Mouse (Mus musculus): ENCODE data around the gene Gm43517. TPM values are rescaled to one million over a fixed set of nuclear protein-coding genes. Genes with fewer than 3 reads are reported as not detected.

Gene Gm43517
- total and polyA plus RNA-seq, 3 experiments = not detected

GRCm38 (mm10) chr12:49378920-49379319, 6.1 kb upstream of the Gm43517 start:
- H3K9ac ChIP-seq (ENCODE audit: low read depth, low read length) = no peak overlapping the region
- H3K79me2 ChIP-seq (replicated peaks; ENCODE audit: control insufficient read depth, insufficient read depth, low read length) = no peaks in the 10 kb centered on the region
- no peak overlapping the region for H3K27ac ChIP-seq
- DNase-seq = no peak
- H3K27me3 ChIP-seq (ENCODE audit: control insufficient read depth, insufficient read depth, low read length) = peaks cover 17% of the 10 kb centered on the region
- no peak for TF ChIP-seq POLR2A (IDR thresholded peaks at IDR 0.05; ENCODE audit: insufficient read depth, low read depth, low read length)
- no peak for TF ChIP-seq EP300 (IDR thresholded peaks at IDR 0.05; ENCODE audit: insufficient read depth, low read depth, low read length)
- no peak for TF ChIP-seq CTCF (IDR thresholded peaks at IDR 0.05)
- H3K4me1 ChIP-seq (ENCODE audit: control insufficient read depth, insufficient read depth, low read length) = no peaks in the 10 kb centered on the region
- WGBS = 3% methylated on average over 1 of the region's 1 CpGs
- no peaks in the 10 kb centered on the region for H3K36me3 ChIP-seq (ENCODE audit: control insufficient read depth, insufficient read depth, low read length)
- no peak overlapping the region for H3K4me3 ChIP-seq
- intact Hi-C loops (cut with DNase I) = no loop called here

GRCm38 (mm10) chr12:49379446-49379845, 5.5 kb upstream of the Gm43517 start:
- WGBS = 5% methylated on average over 11 of the region's 11 CpGs
- no peaks in the 10 kb centered on the region for H3K36me3 ChIP-seq (ENCODE audit: control insufficient read depth, insufficient read depth, low read length)
- no peak overlapping the region for H3K4me3 ChIP-seq
- TF ChIP-seq CTCF (IDR thresholded peaks at IDR 0.05) (no peak), POLR2A (IDR thresholded peaks at IDR 0.05; ENCODE audit: insufficient read depth, low read depth, low read length) (no peak), EP300 (IDR thresholded peaks at IDR 0.05; ENCODE audit: insufficient read depth, low read depth, low read length) (no peak)
- intact Hi-C loops (cut with DNase I) = no loop called here
- H3K9ac ChIP-seq (ENCODE audit: low read depth, low read length) = no peak overlapping the region
- no peaks in the 10 kb centered on the region for H3K79me2 ChIP-seq (replicated peaks; ENCODE audit: control insufficient read depth, insufficient read depth, low read length)
- no peak overlapping the region for H3K27ac ChIP-seq
- H3K27me3 ChIP-seq (ENCODE audit: control insufficient read depth, insufficient read depth, low read length) = peaks cover 20% of the 10 kb centered on the region
- no peaks in the 10 kb centered on the region for H3K4me1 ChIP-seq (ENCODE audit: control insufficient read depth, insufficient read depth, low read length)
- no peak for DNase-seq

DNA sequence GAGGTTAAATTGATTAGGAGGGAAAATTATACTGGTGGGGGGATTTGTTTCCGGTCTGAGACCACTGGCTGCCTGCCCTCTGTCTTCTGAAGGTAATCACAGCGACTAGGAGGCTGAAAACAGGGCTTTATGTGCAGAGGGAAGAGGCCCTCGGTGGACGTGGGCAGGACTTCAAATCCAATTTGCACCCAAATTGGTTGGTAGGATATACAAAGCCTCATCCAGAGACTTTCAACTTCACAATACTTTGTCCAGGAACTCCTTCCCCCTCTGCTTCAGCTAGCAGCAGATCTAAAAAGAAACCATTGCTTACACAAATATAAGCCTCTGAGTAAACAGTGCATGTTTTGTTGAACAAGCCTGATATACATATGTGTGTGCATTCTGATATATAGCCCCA, 4.5 kb upstream of the Gm43517 start:
- intact Hi-C loops (cut with DNase I) = no loop called here
- H3K4me3 ChIP-seq = no peak overlapping the region
- TF ChIP-seq EP300 (IDR thresholded peaks at IDR 0.05; ENCODE audit: insufficient read depth, low read depth, low read length) = no peak
- TF ChIP-seq CTCF (IDR thresholded peaks at IDR 0.05) = no peak
- no peaks in the 10 kb centered on the region for H3K36me3 ChIP-seq (ENCODE audit: control insufficient read depth, insufficient read depth, low read length)
- no peaks in the 10 kb centered on the region for H3K79me2 ChIP-seq (replicated peaks; ENCODE audit: control insufficient read depth, insufficient read depth, low read length)
- no peaks in the 10 kb centered on the region for H3K4me1 ChIP-seq (ENCODE audit: control insufficient read depth, insufficient read depth, low read length)
- no peak for DNase-seq
- no peak overlapping the region for H3K9ac ChIP-seq (ENCODE audit: low read depth, low read length)
- peaks cover 26% of the 10 kb centered on the region for H3K27me3 ChIP-seq (ENCODE audit: control insufficient read depth, insufficient read depth, low read length)
- 2% methylated on average over 4 of the region's 4 CpGs for WGBS
- no peak overlapping the region for H3K27ac ChIP-seq

DNA sequence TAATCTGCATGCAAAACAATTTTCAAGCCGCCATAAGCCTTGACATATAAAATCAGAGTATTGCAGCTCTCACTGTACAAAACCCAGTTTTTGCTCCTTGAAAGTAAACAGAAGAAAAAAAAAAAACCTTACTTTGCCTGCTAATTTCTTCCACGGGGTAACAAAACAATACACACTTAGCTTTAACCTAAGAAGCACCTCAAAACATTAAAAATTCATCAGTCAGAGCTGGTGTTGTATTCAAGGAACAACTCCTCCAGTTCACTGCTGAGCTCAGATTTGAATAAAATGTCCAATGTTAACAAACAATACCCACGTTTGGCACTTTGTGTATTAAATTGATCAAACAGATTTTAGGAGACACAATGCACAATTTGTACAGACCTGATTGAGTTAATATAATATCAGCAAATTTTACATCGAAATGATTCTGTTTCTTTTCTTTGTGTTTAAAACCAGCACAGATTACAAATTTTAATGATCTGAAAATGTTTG, 3.9 kb upstream of the Gm43517 start:
- Histone ChIP-seq H3K27me3 (ENCODE audit: control insufficient read depth, insufficient read depth, low read length) (peaks cover 28% of the 10 kb centered on the region), H3K36me3 (ENCODE audit: control insufficient read depth, insufficient read depth, low read length) (no peaks in the 10 kb centered on the region), H3K4me1 (ENCODE audit: control insufficient read depth, insufficient read depth, low read length) (no peaks in the 10 kb centered on the region), H3K79me2 (replicated peaks; ENCODE audit: control insufficient read depth, insufficient read depth, low read length) (no peaks in the 10 kb centered on the region), H3K9ac (ENCODE audit: low read depth, low read length) (no peak overlapping the region), H3K27ac (no peak overlapping the region), H3K4me3 (no peak overlapping the region)
- WGBS = 9% methylated on average over 4 of the region's 4 CpGs
- no peak for TF ChIP-seq EP300 (IDR thresholded peaks at IDR 0.05; ENCODE audit: insufficient read depth, low read depth, low read length)
- TF ChIP-seq POLR2A (IDR thresholded peaks at IDR 0.05; ENCODE audit: insufficient read depth, low read depth, low read length) = no peak
- no peak for TF ChIP-seq CTCF (IDR thresholded peaks at IDR 0.05)
- intact Hi-C loops (cut with DNase I) = no loop called here
- no peak for DNase-seq

DNA sequence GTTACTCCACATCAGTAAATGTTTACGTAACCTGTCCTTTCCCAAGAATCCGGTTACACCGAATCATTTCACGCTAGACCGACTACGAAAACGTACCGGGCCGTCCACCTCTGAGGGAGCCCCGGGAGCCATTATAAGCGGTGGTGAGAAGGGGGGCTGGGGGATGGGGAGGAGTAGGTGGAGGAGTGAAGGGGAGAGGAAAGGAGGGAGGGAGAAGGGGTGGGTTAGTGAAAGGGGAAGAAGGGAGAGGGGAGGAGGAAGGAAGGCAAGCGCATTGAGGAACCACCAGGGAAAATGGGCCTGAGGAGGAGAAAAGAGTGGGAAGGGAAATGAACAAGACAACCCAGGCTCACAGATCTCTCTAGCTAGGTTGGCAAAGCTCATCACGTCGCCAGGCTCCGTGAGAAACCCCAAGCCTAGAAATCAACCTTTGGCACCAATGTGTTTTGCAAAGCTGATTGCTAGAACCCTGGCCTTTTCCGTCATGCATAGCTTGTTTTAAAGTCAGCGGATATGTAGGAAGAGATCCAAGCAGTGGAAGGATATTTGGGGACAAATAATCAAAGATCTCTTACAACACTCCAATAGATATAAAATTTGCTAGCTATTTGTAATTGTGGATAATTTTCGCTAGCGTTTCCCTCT, 3.1 kb upstream of the Gm43517 start:
- Histone ChIP-seq H3K9ac (ENCODE audit: low read depth, low read length) (no peak overlapping the region), H3K36me3 (ENCODE audit: control insufficient read depth, insufficient read depth, low read length) (no peaks in the 10 kb centered on the region), H3K27me3 (ENCODE audit: control insufficient read depth, insufficient read depth, low read length) (peaks cover 28% of the 10 kb centered on the region), H3K4me3 (no peak overlapping the region), H3K27ac (no peak overlapping the region), H3K79me2 (replicated peaks; ENCODE audit: control insufficient read depth, insufficient read depth, low read length) (no peaks in the 10 kb centered on the region), H3K4me1 (ENCODE audit: control insufficient read depth, insufficient read depth, low read length) (no peaks in the 10 kb centered on the region)
- 5% methylated on average over 19 of the region's 19 CpGs for WGBS
- intact Hi-C loops (cut with DNase I) = no loop called here
- no peak for DNase-seq
- TF ChIP-seq CTCF (IDR thresholded peaks at IDR 0.05) (no peak), EP300 (IDR thresholded peaks at IDR 0.05; ENCODE audit: insufficient read depth, low read depth, low read length) (no peak), POLR2A (IDR thresholded peaks at IDR 0.05; ENCODE audit: insufficient read depth, low read depth, low read length) (no peak)

DNA sequence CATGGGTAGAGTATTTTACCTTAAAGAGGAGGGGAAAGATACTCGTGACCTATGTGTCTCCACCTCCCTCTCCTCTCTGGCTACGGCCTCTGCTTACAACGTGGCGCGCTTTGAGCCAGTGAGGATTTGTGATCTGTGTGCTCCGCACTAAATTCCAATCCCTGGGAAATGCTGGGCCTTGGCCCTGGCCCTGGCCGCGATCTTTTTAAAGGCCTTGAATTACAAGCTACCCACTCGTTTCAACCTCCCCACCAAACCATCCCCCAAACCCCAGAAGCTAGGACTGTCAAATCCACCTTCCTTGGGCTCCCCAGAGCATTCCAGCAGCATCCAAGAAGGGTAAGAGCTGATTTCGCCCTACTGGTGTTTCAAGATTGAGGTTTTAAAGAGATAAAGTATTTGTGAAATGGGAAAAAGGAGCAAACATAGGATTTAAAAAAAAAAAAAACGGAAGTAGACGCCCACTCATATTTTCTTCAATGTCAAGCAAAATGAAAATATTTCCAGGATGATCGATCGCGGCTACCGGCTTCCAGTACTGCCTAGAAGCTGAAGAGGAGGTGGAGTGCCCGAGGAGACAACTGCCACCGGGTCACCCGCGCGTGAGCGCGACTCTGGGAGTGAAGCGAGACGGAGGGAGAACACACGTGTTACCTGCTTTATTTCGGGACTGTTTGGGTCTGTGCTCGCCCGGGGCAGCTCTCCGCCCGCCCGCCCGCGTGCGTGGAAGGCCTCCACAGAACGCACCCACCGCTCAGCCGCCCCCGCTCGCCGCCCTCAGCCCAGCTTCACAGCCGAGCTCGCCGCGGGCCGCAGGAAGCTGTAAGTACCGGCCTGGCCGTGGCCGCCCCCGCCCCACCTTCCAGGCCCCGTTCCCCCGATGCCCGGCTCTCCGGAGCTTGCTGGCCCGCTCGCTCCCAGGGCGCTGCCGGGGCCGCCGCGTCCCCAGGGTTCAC, 2.1 kb upstream of the Gm43517 start, which contains the start of gene Foxg1:
Foxg1 (plus strand) TSS at position 96 of the 956 bp plus-strand sequence.
- WGBS = 3% methylated on average over 59 of the region's 61 CpGs
- TF ChIP-seq CTCF (IDR thresholded peaks at IDR 0.05) = no peak
- no peak for TF ChIP-seq EP300 (IDR thresholded peaks at IDR 0.05; ENCODE audit: insufficient read depth, low read depth, low read length)
- no peak for TF ChIP-seq POLR2A (IDR thresholded peaks at IDR 0.05; ENCODE audit: insufficient read depth, low read depth, low read length)
- peaks cover 27% of the 10 kb centered on the region for H3K27me3 ChIP-seq (ENCODE audit: control insufficient read depth, insufficient read depth, low read length)
- no peak within 1 kb of the TSS for H3K27ac ChIP-seq
- no peak for DNase-seq
- H3K4me3 ChIP-seq = no peak within 1 kb of the TSS
- intact Hi-C loops (cut with DNase I) = no loop called here
- no peaks in the 10 kb centered on the region for H3K36me3 ChIP-seq (ENCODE audit: control insufficient read depth, insufficient read depth, low read length)
- no peaks in the 10 kb centered on the region for H3K79me2 ChIP-seq (replicated peaks; ENCODE audit: control insufficient read depth, insufficient read depth, low read length)
- no peak within 1 kb of the TSS for H3K9ac ChIP-seq (ENCODE audit: low read depth, low read length)
- H3K4me1 ChIP-seq (ENCODE audit: control insufficient read depth, insufficient read depth, low read length) = no peaks in the 10 kb centered on the region
